Mouse (Mus musculus) kidney, adult 2 months (tissue): ENCODE measurements around the gene Chchd6. TPM values are rescaled to one million over a fixed set of nuclear protein-coding genes. Genes with fewer than 3 reads are reported as not detected.
A peak's percentile ranks its signal among the peaks of the same experiment; 100 is the strongest.

Experiments used
- DNase-seq: peaks from one replicate; pipeline ENCODE4 v3.0.0; 2021
- H3K27ac ChIP-seq: fragments of 200-500 bp; 2 replicates; pipeline ENCODE4 v1.5.1; 2012; ENCODE audit warnings: low read depth, low read length, control low read depth, inconsistent platforms; ENCODE audit not compliant: insufficient read depth
- H3K27me3 ChIP-seq: fragments of 200-500 bp; replicated peaks from 2 replicates; pipeline ENCODE4 v1.6.1; 2012; ENCODE audit warnings: mild to moderate bottlenecking, moderate library complexity, low read length, inconsistent platforms; ENCODE audit not compliant: control insufficient read depth, insufficient read depth
- H3K36me3 ChIP-seq: fragments of 200-500 bp; 2 replicates; pipeline ENCODE4 v1.6.1; 2012; ENCODE audit warnings: mild to moderate bottlenecking, moderate library complexity, low read length, inconsistent platforms; ENCODE audit not compliant: control insufficient read depth, insufficient read depth
- H3K4me1 ChIP-seq: fragments of 200-500 bp; 2 replicates; pipeline ENCODE4 v1.6.1; 2011; ENCODE audit warnings: low read length; ENCODE audit not compliant: control insufficient read depth, insufficient read depth
- H3K4me3 ChIP-seq: fragments of 200-500 bp; 2 replicates; pipeline ENCODE4 v1.5.1; 2011; ENCODE audit warnings: mild to moderate bottlenecking, low read depth, low read length, control low read depth; ENCODE audit not compliant: insufficient read depth
- CTCF ChIP-seq: fragments of 200-500 bp; conservative IDR thresholded peaks from 2 replicates; pipeline ENCODE4 v1.5.1; 2011; ENCODE audit warnings: low read depth, mild to moderate bottlenecking, control low read depth, low read length, moderate library complexity, mixed read lengths; ENCODE audit not compliant: insufficient read depth, insufficient read length
- POLR2A ChIP-seq: fragments of 200-500 bp; IDR thresholded peaks from one replicate; pipeline ENCODE4 v1.6.1; 2011; ENCODE audit warnings: low read depth, low read length, control low read depth
- WGBS: fragments of 180-500 bp; shearing (Covaris S2); methylation state at CpG from one replicate; pipeline ENCODE4 v1.1.7; 2018; 5-methylcytosine and 5-hydroxymethylcytosine counted together
- polyA plus RNA-seq: library from polyadenylated mRNA; depleted of rRNA; stranded (reverse); fragments of >200 nt; gene quantifications from 2 replicates; pipeline ENCODE4 v1.2.3, GENCODE M21; 2012

Gene Chchd6
- polyA plus RNA-seq, 1 experiment: 86.5 TPM

DNA sequence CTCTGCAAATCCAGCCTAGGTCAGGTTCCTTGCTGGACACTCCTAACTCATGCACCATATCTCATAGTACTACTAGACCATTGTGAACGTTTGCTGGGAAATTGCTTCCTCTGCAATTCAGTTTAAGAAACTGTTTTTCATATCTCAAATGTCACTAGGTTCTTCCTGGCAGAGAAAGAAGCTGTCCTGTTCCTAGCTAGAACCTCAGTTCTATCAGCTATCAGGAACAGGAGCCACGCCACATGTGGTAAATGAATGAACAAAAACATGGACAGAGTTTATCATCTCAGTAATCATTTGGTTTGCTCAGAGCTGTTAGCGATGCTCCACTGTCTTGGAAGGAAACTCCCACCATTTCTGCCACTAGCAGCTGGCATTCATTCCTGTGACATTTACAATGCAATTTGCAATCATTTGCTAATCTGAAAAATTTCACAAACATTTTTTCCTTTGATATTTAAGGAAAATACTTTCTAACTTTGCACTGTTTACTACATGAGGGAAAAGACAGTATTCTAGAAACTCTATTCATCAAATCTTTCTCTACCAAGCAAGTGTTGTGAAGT lies 179.3 kb downstream of the Chchd6 start:
- Histone ChIP-seq H3K36me3 (no peaks in the 10 kb centered on the region), H3K4me1 (peaks cover 16% of the 10 kb centered on the region), H3K4me3 (no peak overlapping the region), H3K27me3 (no peaks in the 10 kb centered on the region), H3K27ac (no peak overlapping the region)
- TF ChIP-seq POLR2A: no peak
- no peak for TF ChIP-seq CTCF
- no peak for DNase-seq
- 46% methylated on average over 3 of the region's 3 CpGs for WGBS

DNA sequence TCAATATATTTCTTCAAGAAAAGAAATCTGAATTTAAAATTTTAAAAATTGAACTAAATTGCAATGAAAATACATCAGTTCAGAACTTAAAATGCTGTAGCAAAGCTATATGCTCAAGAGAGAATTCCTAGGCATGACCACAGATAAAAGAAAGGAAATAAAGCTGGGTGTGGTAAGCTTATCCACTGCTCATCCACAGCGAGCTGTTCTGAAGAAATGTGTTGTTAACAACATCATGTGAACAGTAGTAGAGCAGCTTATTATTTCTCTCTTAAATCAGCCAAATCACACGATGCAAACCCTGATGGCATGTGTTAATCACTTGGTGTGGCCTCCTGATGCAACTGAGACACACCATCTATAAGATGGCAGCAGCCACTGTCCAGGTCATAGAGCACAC lies 180.4 kb downstream of the Chchd6 start:
- TF ChIP-seq POLR2A: no peak
- TF ChIP-seq CTCF: no peak
- WGBS: 84% methylated on average over 2 of the region's 2 CpGs

DNA sequence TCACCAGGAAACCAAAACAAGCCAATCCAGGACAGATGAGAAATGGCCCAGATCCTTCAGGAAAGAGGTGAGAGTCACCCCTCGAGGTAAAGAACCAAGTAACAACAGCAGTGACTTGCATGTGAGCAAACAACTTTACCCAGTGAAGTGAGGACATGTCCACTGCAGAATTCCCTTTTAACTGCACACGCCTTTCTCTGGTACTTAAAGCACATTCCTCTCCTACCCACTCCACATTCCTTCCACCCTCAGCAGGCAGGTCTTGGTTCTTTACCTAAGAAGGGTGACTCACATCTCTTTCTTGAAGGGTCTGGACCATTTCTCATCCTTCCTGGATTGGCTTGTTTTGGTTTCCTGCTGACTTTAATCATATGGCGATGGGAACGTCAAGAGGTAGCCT lies 181.3 kb downstream of the Chchd6 start:
- peak overlapping the region; percentile 5; the same call in 1 of the 2 replicates for H3K27ac ChIP-seq

More for the DNA sequence above, 180.4 kb downstream of the Chchd6 start:
- Histone ChIP-seq H3K27me3 (no peaks in the 10 kb centered on the region), H3K4me1 (peaks cover 16% of the 10 kb centered on the region), H3K4me3 (no peak overlapping the region), H3K36me3 (no peaks in the 10 kb centered on the region), H3K27ac (no peak overlapping the region)
- no peak for DNase-seq

DNA sequence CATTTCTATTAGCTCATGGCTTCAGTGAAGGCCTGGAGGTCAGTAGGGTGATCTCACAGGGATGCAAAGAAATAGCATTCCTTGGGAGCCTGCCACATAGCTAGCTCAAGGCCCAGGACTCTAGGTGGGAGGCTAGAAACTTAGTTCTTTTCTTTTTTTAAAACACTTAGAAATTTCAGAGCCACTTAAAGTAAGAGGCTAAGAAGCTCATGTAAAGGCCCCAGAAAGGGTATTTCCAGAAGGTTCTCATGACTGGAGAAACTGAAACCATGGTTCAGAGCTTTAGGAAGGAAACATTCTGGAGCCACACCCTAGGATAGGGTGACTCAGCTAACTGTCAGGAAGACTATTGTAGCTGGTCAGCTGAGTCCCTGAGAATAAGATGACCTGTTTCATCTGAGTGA lies 182.0 kb downstream of the Chchd6 start:
- Histone ChIP-seq H3K4me1 (peaks cover 16% of the 10 kb centered on the region), H3K27me3 (no peaks in the 10 kb centered on the region), H3K36me3 (no peaks in the 10 kb centered on the region), H3K4me3 (no peak overlapping the region), H3K27ac (peak overlapping the region; percentile 60; the same call in 1 of the 2 replicates)
- no peak for TF ChIP-seq POLR2A
- TF ChIP-seq CTCF: no peak
- peak; percentile 54 for DNase-seq

More for the DNA sequence above, 181.3 kb downstream of the Chchd6 start:
- Histone ChIP-seq H3K4me1 (peaks cover 16% of the 10 kb centered on the region), H3K4me3 (no peak overlapping the region), H3K36me3 (no peaks in the 10 kb centered on the region), H3K27me3 (no peaks in the 10 kb centered on the region)
- no peak for DNase-seq
- TF ChIP-seq CTCF: no peak
- TF ChIP-seq POLR2A: no peak
- WGBS: 72% methylated on average over 4 of the region's 4 CpGs

DNA sequence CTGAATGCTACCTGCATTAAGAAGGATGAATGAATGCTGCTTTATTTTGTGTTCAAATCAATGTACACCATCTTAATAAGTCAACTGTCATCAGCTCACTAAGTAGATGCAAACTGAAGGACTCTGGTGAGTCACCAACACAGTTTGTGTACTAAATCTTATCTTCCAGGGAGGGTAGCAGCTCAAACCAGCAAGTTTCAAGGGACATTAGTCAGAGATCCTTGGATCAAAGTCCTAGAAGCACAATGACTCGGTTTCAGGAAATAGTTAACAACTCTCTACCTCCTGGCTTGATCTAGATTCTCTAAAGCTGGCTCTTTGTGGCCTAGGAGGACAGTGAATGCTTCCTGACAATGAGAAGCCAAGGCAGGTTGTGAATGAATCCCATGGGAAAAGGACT lies 182.9 kb downstream of the Chchd6 start:
- H3K36me3 ChIP-seq: no peaks in the 10 kb centered on the region
- H3K27ac ChIP-seq: no peak overlapping the region
- H3K4me1 ChIP-seq: peaks cover 16% of the 10 kb centered on the region
- H3K4me3 ChIP-seq: no peak overlapping the region
- no peaks in the 10 kb centered on the region for H3K27me3 ChIP-seq
- WGBS: 41% methylated on average over 1 of the region's 1 CpGs
- DNase-seq: no peak
- TF ChIP-seq CTCF (no peak), POLR2A (no peak)

DNA sequence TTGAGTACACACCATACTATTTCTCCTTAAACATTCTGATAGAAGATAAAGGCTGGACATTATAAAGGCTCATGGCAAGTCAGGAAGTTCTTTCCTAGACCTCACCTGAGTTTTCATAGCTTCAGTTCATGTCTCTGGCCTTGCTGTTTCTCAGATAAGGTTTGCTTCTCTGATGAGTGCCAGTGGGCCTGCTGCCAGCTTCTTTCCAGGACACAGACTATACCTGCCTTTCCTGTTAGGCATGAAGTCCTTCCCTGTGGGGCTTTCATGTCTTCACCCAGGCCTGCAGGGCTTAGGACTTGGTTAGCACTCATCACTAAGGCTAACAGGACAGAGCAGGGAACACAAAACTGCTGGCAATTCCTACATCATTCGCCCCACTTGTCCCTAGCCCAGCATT lies 186.4 kb downstream of the Chchd6 start:
- TF ChIP-seq CTCF (no peak), POLR2A (no peak)

DNA sequence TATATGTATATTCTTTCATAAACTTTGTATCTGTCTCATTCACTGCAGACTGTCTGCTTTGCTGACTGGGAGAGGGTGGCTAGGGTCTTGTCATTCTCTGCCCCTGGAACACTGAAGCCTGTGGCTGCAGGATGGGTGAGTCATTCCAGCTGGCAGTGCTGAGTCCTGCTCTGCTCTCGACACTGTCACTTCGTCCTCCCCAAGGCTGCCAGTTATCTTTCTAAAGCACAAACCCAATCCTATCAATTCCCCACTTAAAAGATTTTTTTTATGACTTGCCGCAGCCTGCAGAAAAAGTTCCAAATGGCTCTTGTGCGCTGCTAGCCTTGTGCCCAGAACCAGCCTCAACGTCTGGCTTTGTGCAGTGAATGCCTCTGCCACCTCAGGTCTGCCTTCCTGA lies 187.2 kb downstream of the Chchd6 start:
- Histone ChIP-seq H3K27me3 (no peaks in the 10 kb centered on the region), H3K4me1 (peaks cover 18% of the 10 kb centered on the region), H3K4me3 (no peak overlapping the region), H3K36me3 (no peaks in the 10 kb centered on the region), H3K27ac (no peak overlapping the region)
- WGBS: 74% methylated on average over 5 of the region's 5 CpGs
- no peak for DNase-seq
- TF ChIP-seq CTCF (no peak), POLR2A (no peak)

More for the DNA sequence above, 186.4 kb downstream of the Chchd6 start:
- Histone ChIP-seq H3K36me3 (no peaks in the 10 kb centered on the region), H3K4me3 (no peak overlapping the region), H3K27ac (no peak overlapping the region), H3K4me1 (peaks cover 17% of the 10 kb centered on the region), H3K27me3 (no peaks in the 10 kb centered on the region)
- WGBS: 93% methylated on average over 1 of the region's 1 CpGs
- no peak for DNase-seq

DNA sequence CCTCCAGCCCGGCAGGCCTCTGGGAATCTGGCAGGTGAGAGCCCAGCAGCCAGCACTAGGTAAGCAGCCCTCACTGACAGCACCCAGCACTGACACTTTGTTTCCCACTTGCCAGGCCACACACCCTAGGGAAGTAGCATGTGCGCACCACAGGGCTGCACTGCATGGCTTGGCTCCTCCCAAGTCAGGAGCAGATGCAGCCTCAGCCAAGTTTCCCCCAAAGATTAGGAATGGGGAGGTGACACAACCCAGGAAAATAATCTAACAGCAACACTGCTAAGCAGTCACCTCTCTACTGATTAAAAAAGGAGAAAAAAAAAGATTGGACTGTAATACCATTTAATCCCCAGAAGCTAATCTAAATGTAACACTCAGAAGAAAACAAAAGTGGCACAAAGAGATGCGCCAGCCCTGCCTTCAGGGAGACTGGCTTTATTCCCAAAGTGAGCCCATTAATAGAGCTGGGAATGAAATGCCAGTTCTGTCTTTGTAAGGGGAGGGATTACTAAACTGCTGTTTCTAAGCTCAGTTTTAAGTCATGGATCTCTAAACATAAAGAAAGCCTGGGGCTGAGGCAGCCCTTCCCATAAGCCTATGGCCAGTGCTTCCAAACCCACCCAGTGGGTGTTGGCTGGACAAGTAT lies 188.1 kb downstream of the Chchd6 start:
- Histone ChIP-seq H3K36me3 (no peaks in the 10 kb centered on the region), H3K27ac (no peak overlapping the region), H3K4me1 (peaks cover 11% of the 10 kb centered on the region), H3K4me3 (no peak overlapping the region), H3K27me3 (no peaks in the 10 kb centered on the region)
- TF ChIP-seq POLR2A: no peak
- TF ChIP-seq CTCF: no peak
- WGBS: 91% methylated on average over 3 of the region's 3 CpGs
- no peak for DNase-seq
